Mouse (Mus musculus): ENCODE results near the gene Stat2.
"Not testable (repeated sequence)": the region's sequence is repeated elsewhere in the genome, so short reads cannot be mapped to it uniquely, and the experiment has no call there.

The Stat2 gene

DNA sequence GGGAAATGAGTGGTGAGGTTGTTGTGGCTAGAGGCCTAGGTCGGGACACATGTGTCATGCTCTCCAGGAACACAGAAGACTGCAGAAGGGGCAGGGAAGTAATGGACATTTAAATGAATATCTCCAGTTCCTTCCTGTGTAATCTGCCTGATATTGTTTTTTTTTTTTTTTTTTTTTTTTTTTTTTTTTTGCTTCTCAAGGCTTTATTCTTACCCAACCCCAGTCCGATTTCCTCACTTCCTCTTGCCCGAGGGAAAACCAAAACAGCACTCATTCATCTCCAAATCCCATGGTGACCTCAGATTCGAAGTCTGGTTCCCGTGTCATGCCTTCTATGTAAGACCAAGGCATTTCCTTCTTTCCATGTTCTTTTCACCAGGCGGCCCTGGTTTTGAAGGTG is 27.9 kb downstream of the Stat2 start:
- no peak for DNase-seq (ENCODE audit: low read depth, low spot score)

DNA sequence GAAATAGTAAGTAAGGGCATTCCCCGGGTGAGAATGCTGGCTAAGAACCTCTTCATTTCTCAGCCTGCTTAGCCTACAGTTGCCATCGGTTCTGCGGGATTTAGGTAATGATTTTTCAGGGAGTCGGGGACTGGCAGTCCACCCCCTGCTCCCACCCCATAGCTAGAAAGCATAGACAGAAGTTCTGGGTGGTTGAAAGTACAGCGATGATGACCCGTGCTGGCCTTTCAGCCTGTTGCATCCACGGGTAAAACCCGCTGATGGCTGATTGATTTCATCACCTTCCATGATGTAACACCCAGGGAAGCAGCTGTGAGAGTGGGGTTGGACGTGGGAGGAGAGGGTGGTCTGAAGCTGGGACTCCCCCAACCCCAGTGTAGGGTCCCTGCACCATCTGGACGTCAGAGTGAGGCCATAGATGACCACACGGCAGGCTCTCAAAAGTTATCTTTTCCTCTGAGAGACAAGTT is 28.4 kb downstream of the Stat2 start, which contains the start of gene Il23a:
TSS of gene Il23a (minus strand) at position 51 of the 470 bp plus-strand sequence.
- DNase-seq (ENCODE audit: low read depth, low spot score) = no peak

DNA sequence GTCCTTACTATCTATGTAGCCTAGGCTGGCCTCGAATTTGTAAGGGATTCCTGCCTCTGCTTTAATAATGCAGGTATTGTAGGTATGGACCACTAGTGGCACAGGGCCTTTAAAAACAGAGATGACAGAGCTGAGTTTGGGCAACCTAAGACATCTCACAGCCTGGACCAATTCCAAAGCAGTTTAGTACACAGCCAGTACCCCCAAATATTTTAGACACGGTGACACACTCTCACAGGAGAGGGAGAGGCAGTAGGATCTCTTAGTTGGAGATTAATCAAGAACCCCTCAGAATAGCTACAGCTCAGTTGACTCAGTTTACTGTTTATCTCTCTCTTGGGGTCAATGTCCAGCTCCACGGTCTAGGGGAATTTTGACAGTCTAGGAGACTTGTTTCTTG is 32.0 kb downstream of the Stat2 start:
- DNase-seq (ENCODE audit: low read depth, low spot score) = no peak

DNA sequence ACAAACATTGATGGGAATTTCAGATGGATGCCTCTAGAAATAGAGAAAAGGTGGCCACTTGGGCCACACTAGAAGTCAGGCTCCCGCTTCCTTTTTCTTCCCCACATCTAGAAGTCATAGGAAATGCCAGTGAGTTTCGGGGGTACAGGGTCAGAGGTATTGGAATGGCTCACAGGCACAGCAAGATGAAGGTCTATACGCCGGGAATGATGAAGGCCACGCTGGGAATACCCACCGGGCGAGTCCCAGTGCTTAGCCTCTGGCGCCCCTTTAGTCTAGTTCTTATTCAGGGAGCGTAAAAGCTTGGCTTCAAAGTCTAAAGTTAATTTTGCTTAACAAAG is 32.4 kb downstream of the Stat2 start:
- no peak for DNase-seq (ENCODE audit: low read depth, low spot score)

DNA sequence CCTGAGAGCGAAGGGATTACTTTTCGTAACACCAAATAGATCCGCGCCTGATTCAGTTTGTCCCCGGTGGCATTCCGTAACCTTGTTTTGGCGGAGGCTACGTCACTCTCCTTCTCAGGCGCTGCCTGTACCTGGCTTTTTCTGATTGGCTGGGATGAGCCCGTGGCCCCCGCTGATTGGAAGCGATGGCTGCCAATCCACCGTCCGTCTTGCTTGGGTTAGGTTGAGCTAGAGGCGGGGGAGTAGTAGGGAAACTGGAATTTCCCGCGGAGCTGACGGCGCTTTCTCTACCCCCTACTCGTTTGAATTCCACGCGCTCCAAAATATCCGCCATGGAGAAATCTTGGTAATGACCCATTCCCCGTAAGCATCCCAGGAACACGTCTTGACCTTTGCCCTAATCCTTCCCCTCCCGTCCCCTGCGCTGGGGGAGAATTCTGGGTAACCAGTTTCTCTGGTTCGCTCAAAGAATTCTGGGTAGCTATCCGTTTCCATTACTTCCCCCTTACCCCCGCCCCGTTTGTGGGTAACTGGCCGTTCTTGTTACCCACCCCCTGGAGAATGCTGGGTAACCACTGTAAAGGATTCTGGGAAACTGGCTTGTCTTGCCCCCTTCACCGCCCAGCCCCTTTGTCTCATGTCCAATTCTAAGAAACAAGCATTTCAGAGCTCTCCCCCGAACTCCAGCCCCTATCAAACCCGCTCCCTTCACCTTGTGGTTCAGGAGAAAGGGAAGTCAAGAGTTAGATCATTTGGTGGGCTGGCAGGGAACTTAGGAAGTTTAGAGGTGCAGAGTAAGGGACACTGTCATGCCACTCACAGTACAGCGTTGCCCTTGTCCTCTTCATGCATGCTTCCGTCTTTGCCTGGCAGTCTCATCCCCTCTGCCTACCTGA is 33.0 kb downstream of the Stat2 start, which contains the start of gene Pan2:
TSS of gene Pan2 (plus strand) at position 210 of the 896 bp plus-strand sequence.
- DNase-seq (ENCODE audit: low read depth, low spot score) = peak; percentile 99

DNA sequence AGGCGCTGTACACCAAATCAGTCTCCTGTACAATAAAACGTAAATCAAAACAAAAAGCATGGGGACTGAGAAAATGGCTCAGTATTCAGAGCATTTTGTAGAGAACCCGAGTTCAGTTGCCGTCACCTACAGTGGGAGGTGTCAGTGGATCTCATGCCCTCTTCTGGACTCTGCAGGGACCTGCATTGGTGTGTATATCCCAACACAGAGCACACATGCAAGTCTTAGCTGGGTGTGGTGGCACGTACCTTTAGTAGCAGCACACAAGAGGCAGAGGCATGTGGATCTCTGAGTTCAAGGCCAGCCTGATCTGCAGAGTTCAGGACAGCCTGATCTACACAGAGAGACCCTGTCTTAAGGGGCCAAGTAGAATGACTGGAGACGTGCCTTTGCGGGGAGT is 39.3 kb downstream of the Stat2 start:
- no peak for DNase-seq (ENCODE audit: low read depth, low spot score)

DNA sequence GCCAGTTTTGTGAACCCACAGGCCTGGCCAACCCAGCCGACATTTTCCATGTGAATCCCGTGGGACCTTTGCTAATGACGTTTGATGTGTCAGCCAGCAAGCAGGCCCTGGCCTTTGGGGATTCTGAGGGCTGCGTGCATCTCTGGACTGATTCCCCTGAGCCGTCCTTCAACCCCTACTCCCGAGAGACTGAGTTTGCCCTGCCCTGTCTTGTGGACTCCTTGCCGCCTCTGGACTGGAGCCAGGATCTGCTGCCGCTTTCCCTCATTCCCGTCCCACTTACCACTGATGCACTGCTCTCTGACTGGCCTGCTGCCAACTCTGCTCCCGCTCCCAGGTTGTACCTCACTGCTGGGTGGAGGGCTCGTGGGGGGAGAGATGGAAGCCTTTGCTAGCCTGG is 39.8 kb downstream of the Stat2 start:
- DNase-seq (ENCODE audit: low read depth, low spot score) = no peak

DNA sequence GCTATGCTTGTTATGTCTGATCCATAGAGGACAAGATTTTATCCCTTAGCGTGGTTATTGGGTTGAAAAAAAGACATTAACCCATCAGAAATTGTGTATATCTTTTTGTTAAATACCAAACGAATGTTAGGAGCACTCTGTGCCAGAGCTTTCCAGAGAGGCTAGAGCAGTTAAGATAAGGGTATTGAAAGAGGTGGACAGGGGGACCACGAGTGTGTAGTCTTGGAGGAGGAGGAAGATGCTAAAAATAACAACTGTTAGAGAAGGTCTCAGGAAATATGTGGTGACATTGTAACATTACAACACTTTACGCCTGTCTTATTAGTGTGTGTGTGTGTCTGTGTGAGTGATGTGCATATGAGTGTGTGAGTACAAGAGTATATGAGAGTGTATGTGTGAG is 40.5 kb downstream of the Stat2 start:
- no peak for DNase-seq (ENCODE audit: low read depth, low spot score)

DNA sequence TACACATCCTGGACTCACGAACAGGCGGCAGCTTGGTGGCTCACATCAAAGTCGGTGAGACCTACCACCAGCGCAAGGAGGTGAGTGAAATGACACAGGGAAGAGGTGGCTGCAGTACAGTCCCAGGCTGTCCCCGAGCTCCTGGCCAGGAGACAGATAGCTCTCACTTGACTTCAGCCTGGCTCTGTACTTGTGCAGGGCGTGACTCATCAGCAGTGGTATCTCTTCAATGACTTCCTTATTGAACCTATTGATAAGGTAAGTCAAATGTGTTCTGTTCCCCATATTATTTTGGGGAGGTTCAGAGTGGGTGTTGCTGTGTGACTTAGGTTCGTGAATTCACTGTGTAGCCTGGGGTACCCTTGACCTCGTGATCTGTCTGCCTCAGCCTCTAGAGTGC is 45.2 kb downstream of the Stat2 start:
- DNase-seq (ENCODE audit: low read depth, low spot score) = no peak

DNA sequence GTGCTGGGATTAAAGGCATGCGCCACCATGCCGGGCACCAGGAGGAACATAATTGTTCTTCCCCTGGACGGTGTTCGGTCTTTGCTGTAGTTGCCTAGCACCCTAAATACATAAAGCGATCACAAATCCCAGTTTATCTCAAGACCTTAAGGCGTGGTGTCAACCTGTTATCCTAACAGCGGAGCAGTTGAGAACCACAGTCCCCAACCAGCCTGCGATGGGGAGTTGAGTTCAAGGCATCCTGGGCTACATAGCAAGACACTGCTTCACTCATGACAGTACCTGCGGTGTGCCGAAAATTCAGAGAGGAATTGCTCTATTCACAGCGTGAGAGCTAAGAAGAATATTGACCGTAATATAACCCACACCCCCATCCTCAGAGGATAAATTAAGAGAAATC is 51.3 kb downstream of the Stat2 start:
- no peak for DNase-seq (ENCODE audit: low read depth, low spot score)

DNA sequence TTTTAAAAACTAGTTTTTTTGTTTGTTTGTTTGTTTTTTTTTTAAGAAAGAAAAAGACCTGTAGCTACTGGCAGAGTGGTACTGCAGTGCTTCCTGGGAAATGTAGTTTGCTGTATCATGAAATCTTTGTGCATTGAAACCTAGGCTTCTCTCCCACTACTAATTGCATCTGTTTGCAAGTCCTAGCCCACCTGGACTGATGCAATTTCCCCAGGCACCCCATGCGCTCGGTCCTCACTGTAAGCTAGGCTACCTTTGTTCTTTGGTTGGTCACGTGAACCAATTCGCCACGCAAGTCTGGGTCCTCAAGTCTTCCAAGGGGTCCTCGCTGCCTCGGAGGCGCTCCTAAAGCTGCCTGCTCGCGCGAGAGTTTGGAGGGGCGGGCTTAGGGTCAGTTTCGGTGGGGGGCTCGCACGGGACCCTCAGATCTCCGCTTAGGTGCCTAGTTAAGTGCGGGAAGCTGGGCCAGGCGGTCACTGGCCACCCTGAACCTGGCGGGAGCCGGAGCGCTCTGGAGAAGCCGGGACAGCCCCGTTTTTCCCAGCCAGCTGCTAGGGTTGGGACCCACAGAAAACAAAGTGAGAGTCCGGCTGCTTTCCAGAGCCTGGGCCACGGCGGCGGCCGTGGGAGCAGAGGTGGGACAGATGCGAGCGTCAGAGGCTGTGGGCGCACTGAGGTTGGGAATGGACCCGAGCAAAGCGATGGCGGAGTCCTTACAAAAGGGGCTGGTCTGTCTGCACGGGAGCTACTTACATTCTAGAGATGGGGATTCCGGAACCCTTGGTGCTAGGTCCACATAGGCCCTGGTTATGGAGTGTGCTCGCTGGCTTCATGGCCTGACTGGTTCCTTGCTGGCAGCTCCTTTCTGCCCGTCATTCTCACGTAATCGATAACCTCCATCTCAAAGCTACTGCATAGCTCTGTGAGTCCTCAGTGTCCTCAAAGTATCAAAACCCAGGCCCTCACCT is 52.1 kb downstream of the Stat2 start, which contains the start of gene Cnpy2:
TSS of gene Cnpy2 (plus strand) at position 319 of the 968 bp plus-strand sequence.
- peak; percentile 89 for DNase-seq (ENCODE audit: low read depth, low spot score)

DNA sequence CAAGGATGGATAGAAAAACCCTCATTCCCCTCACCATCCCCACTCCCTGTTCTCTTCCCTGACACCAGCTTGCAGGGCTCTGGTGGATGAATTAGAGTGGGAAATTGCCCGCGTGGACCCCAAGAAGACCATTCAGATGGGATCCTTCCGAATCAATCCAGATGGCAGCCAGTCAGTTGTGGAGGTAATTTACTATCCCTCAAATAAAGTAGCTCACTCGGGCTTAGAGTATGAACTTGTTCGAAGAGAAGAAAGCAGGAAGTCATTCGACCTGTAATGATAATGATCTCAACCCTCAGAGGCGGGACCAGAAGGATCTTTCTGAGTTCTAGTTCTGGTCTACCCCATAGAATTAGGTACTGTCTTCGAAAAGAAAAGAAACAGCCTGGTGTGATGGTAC is 53.2 kb downstream of the Stat2 start:
- DNase-seq (ENCODE audit: low read depth, low spot score) = no peak

DNA sequence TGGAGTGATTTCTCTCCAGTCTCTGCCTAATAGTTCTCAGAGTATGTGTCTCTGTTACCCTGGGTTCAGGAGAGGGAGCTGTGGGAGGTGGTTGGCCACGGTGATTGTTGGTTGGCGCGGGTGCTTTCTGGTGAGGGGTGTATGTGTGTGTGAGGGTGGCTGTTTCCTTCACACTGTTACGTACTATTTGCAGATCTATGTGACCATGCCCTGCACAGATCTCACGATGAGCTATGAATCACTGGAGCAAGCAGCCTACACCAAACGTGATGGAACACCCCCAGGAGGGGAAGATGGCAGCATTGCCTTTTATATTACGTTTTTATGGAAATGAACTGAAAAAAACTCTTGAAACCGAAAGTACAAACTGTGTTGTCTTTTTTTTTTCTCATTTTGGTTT is 56.5 kb downstream of the Stat2 start:
- no peak for DNase-seq (ENCODE audit: low read depth, low spot score)

DNA sequence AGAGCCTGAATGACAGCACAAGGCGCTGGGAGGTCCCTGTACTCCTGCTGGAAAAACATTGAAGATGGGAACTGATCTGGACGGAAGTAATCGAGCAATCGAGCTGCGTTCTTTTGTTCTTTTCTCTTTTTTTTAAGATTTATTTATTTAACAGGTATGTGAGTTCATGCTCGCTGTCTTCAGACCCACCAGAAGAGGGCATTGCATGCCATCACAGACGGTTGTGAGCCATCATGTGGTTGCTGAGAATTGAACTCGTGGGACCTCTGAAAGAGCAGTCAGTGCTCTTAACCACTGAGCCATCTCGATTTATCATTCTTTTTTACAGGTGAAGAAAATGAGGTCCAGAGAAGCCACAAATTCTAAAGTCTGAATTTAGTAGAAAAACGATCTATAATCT is 57.3 kb downstream of the Stat2 start:
- no peak for DNase-seq (ENCODE audit: low read depth, low spot score)

DNA sequence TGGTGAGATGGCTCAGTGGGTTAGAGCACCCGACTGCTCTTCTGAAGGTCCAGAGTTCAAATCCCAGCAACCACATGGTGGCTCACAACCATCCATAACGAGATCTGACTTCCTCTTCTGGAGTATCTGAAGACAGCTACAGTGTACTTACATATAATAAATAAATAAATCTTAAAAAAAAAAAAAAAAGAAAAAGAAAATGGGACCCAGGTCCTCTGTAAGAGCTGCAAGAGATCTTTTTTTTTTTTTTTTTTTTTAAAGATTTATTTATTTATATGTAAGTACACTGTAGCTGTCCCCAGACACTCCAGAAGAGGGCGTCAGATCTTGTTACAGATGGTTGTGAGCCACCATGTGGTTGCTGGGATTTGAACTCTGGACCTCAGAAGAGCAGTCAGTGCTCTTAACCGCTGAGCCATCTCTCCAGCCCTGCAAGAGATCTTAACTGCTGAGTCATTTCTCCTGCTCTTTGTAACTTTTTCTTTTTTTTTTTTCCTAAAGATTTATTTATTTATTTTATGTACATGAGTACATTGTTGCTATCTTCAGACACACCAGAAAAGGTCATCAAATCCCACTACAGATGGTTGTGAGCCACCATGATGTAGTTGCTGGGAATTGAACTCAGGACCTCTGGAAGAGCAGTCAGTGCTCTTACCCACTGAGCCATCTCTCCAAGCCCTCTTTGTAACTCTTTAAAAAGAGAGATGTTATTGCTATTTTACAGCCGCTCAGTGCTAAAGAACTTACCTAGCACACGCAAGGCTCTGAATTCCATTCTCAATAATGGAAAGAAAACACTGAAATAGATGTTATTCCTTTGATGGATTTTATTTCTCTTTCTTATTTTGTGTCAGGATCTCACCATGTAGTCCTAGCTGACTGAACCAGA is 62.2 kb downstream of the Stat2 start:
- DNase-seq (ENCODE audit: low read depth, low spot score) = not testable (repeated sequence)

DNA sequence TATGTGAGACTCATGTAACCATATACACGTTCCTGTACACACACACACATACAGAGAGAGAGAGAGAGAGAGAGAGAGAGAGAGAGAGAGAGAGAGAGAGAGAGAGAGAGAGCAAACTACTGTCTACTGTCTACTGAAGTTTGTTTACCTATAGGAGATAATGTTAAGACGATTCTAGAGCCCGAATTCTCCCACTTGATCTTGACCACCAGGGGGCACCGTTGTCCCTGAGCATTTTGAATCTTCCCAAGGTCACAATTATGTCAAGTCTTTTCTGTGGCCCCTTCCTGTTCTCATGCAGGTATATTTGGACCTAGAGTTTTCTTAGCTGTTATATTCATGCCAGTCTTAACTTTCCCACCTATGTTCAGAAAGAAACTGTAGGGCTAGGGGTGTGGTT is 65.2 kb downstream of the Stat2 start:
- DNase-seq (ENCODE audit: low read depth, low spot score) = no peak

DNA sequence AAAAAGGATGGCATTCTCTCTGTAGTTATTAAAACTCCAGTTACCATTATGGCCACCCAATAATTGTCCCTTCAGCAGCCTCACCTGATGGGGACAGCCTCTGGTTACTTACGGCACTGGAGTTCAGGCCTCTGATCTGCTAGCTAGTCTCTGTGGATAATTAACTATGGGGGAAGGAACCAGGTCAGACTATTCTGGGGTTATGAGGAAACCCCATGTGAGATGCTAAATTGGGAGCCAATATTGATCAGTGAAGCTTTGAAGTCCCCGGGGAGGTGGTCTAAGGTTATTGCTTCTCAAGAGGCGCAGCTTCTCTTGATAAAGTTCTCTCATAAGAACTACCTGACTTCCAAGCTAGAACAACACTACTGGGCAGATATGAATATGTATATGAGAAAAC is 65.8 kb downstream of the Stat2 start:
- DNase-seq (ENCODE audit: low read depth, low spot score) = no peak

DNA sequence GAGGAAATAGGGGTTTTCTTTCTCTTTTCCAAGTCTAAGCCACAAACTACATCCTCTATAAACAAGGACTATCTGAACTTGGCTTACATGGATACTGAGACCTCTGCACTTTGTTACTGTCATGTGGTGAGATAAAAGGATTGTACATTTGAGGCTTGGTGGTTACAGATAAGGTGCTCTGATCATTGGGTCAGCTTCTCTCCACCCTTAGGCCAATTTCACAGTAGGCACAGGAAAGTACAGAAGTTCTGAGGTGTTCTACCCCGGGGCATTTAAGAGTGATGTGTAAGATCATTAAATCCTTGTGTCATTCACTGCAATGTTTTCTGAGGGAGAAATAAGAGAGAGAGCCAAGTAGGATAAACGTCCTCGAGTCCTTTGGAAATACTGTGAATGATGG is 66.2 kb downstream of the Stat2 start:
- DNase-seq (ENCODE audit: low read depth, low spot score) = no peak

DNA sequence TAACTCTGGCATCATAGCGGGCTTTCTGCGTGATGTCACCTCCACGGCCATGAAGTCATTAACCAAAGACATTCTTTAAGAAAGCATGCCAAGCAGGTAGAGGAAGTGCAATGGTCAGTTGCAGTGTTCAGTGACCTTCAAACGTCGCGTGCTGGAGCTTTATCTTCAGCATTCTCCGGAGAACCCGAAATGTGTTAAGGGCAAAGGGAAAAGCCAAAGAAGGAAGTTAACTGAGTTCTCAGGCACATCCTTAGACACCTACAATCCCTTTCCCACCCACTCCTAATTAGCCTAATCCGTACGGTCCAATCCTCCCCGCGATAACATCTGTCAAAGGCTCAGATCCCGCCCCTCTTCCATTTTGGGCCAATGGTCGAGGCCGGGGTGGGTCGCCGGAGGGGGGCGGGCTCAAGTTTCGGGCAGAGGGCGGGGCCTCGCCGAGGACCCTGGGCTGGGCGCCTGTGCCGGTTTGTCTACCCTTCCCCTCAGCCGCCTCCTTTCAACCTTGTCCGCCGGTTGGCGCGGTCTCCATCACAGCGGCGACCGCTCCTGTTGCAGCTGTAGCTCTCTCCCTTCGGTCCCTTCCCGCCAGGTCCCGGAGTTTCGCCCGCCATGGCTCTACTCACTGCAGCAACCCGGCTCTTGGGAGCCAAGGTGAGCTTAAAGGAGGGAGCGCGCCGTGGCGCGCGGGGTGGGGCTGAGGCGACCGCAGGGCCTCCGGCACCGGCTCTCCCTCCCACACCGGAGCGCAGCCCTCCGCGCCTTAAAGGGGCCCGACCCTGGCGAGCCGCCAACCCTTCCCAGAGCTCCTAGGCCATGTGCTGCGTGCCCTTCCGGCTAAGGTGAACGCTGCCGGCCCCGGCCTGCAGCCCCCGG is 67.2 kb downstream of the Stat2 start, which contains the start of gene Cs:
TSS of gene Cs (plus strand) at position 429 of the 876 bp plus-strand sequence.
- peak; percentile 96 for DNase-seq (ENCODE audit: low read depth, low spot score)

DNA sequence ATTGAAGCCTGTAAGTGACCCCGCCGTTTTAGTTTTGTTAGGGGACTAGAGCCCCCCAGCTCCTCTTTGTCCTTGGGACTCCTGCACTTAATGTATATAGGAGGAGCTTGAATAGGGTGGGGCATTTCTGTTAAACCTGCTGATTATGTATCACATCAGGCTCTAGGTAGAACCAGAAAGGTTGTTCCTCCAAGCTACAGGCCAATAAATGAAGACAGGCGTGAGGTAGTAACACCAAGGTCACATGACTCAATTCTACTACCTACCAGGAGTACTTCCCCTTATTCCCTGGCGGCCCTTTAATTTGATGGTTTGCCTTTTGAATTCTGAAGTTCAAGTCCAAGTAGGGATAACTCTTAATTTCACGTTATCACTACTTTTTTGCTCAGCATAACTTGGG is 68.1 kb downstream of the Stat2 start:
- DNase-seq (ENCODE audit: low read depth, low spot score) = no peak

Data from brain, embryonic 18.5 days (tissue).